Mouse (Mus musculus): ENCODE measurements at regions not wholly inside any gene's neighbourhood (a gene's known extent, or its start where the extent isn't known, plus 50 kb on each side); places are given as distances from the start of the nearest gene placed in this dataset.

GRCm38 (mm10) chr1:194049746-194050351 is 568.2 kb upstream of the Plxna2 start:
- no peak for ATAC-seq (ENCODE audit: insufficient number of reproducible peaks, low FRiP score, low TSS enrichment)

- ATAC-seq (ENCODE audit: insufficient number of reproducible peaks, low FRiP score, low TSS enrichment) = 0 out of 2 replicates have a peak, but pooled peaks have one; percentile 32
Measured at GRCm38 (mm10) chr1:194041393-194042352, 576.3 kb upstream of the Plxna2 start.

- ATAC-seq (ENCODE audit: insufficient number of reproducible peaks, low FRiP score, low TSS enrichment) = no peak
Measured at GRCm38 (mm10) chr1:194038711-194039110, 579.3 kb upstream of the Plxna2 start.

DNA sequence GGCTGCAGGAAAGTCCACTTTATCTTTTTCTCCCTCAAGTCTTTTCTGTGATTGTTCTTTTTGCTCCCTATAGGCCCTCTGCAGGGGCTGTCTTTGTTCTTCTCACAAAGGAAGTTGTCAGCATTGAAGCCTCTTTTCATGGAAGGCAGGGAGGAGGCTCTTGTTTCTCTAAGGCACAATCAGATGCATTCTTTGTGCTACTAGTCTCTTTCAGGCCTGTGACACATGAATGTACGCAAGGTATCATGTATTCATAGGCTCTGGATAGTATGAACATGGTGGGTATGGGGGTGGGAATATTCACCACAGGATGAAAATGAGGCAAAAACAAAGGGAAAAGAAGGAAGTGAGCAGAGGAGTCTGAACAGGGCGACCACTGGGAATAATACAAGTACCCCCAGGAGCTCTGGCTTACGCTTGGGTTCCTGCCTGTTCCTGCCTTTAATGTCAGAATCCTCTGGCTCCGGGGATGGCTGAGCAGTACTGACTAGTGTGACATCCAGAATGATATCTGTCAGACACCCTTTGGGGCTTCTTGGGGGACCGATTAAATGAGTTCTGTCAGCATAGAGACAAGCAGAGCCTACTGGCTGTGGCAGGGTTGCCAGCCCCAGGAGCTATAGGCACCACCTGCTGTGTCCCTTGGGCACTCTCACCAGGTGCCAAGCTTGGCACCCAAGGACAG is 583.7 kb upstream of the Plxna2 start:
- no peak for ATAC-seq (ENCODE audit: insufficient number of reproducible peaks, low FRiP score, low TSS enrichment)

DNA sequence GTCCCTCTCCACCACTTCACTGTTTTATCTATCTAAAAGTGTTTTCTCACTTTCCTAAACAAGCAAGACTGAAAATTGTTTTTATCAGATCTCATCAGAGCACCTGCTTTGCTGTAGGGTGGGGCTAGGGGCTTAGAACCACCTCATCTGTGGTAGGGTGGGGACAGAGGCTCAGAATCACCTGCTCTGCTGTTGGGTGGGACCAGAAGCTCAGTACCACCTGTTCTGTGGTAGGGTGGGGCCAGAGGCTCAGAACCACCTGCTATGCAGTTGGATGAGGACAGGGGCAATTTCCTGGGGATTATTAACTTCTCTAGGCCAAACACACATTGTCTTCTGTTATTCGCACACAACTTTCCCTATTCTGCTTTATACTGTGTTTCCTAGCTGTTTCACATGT is 585.4 kb upstream of the Plxna2 start:
- no peak for ATAC-seq (ENCODE audit: insufficient number of reproducible peaks, low FRiP score, low TSS enrichment)

DNA sequence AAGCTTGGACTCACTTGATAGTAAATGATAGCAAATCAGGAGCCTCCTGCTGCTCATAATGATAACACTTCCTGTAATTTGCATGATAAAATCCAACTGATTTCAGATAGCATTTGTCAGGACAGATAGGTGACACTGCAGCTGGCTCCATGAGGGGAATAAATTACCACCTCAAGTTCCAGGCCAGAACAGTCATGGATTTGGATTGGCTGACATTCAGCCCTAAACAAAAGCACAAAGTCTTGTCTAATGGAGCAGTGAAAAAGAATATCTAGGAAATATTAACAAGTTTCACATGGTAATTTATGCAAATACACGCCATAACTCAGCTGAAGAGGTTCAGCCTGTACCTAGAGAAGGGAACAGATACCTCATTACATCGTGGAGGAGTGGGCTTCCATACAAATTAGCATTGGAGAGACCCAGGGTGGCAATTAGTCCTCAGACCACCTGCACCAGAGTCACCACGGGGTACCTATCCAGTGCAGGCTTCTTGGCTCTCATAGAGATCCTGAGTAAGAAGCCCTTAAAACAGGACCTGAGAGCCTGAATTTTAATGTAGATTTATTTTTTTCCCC is 587.3 kb upstream of the Plxna2 start:
- ATAC-seq (ENCODE audit: insufficient number of reproducible peaks, low FRiP score, low TSS enrichment) = no peak

DNA sequence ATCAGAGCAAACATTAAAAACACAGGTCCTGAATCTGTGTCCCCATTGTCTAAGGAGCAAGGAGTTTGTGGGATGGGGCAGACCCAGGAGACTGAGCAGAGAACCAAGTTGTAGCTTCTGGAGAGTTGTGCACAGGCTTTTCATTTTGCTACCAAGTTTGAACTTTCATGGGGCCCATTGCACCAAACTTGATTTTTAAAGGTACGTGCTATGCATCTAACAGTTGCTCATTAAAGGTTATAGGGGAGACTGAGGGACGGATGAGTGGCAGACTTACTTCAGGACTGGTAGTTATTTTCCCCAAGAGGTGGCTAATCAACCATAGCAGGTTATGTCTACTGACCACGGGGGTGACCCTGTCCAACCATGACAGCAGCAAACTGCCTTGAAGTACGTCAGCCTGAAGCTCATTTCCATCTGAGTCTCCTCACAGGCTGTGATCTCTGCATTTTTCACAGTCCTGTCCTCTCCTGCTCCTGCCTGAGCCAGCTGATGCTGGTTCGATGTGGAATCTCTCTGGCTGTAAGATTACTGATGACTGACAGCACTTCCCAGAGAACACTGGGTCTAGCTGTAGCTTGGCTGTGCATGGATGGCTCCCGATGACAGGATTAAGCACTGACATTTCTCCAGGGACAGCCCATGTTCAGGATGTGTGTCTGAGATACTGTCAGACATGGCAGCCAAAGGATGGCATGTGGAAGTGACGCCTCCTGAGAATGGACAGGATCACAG is 590.9 kb upstream of the Plxna2 start:
- 0 out of 2 replicates have a peak, but pooled peaks have one; percentile 13 for ATAC-seq (ENCODE audit: insufficient number of reproducible peaks, low FRiP score, low TSS enrichment)

DNA sequence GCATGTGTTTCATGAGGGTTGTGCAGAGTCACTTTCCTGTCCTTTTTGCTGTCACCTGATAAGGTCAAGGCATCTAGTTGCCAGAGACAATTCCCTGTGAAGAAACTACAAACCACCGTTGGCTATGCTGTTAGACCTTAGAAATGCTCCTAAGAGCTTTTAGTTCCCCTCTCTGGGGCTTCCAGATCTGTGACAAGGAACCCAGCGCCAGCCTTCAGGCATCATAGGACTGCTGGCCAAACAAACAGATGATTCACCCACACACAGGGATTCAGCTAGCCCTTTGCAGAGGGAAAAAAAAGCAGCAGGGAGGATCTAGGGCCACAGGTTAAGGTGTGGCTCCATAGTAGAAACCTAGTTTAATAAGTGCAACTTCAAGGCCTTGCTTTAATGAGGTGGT is 591.8 kb upstream of the Plxna2 start:
- ATAC-seq (ENCODE audit: insufficient number of reproducible peaks, low FRiP score, low TSS enrichment) = no peak

DNA sequence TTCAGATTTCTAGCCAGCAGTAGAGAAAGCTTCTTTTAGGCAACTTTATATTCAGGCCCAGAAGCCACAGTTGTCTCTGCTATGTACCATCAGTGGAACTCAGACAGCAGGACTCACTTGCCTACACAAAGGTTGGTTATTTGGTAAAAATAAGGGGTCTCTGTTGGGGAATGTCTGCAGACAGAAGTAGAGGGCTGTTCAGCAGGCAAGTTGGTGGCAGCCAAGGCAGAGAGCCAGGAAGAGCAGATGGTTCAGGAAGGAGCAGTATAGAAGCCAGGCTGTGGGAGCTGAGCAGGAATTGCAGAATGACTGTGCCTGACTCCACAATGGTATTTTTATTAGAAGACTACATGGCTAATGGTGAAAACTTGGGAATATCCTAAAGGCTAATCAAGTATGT is 598.7 kb upstream of the Plxna2 start:
- ATAC-seq (ENCODE audit: insufficient number of reproducible peaks, low FRiP score, low TSS enrichment) = peak; percentile 96

GRCm38 (mm10) chr1:193992226-193992625 is 622.1 kb upstream of the Camk1g start:
- ATAC-seq (ENCODE audit: insufficient number of reproducible peaks, low FRiP score, low TSS enrichment) = no peak

DNA sequence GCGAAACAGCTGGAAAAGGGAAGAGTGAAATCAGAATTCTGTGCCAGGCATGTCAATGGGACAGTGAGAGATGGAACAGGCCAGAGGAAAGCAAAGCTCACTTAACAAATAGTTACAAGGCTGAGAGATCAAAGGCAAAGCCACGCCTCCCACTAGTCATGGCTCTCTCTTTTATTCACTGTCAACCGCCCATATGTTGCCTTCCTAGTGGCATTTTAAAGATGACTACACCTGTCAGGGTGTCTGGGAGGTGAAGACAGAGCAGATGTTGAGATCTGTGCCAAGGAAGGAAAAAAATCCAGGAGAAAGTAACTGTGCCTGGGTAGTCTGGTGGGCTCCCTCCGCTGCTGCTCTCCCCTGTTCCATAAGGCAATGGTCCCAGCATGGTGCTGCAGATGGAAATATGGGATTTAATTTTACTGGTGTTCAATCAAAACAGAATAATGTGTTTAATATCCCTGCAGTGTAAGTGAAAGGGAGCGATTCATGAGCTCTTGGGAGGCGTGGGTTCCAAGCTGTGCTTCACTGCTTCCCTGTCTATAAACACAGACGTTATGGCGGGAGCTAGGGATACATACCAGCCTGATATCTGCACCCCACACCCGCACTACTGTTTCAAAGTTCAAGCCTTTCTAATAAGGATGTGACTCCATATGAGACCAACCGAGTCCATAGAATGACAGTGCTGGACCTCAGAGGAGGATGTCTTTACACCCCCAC is 620.0 kb upstream of the Camk1g start:
- ATAC-seq (ENCODE audit: insufficient number of reproducible peaks, low FRiP score, low TSS enrichment) = no peak

DNA sequence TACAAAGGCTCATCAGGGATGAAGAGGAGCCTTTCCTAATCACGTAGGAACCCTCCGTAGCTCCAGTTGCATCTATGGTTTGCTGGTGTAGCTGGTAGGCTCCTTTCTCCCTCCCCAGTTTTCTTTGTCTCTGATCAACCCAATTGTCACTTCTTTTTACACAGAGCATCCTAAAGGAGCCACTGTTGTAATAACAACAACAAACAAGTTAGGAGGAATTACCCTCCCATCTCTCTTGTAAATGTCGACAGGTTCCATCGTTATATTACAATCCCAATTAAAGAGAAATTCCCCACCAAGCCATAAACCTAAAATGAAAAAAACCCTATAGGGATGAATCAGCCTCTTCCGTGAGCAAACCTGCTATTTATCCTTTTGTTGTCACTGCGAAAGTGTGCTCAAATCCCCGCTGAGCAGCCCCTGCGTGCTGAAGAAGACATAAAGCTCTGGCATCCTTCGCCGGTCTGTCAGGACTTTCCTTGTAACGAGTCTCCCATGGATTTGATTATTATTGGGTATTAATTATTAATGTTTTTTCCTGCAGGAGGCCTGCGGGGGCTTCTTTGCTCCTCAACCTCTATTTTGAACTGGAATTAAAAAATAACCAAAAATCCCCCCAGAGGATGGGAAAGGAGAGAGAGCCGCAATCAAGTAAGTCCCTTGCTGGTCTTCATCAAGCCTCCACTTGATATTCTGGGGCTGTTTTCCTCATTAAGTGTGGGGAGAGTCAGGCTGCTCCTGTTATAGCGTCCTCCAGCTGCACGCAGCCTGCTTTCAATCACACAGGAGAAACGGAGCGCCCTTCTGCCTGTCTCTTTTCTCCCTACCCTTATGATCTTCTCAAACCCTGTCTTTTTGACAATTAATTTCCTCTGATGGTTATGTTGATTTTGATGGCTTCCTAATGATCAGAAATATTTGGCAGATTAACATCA is 619.1 kb upstream of the Camk1g start:
- no peak for ATAC-seq (ENCODE audit: insufficient number of reproducible peaks, low FRiP score, low TSS enrichment)

- ATAC-seq (ENCODE audit: insufficient number of reproducible peaks, low FRiP score, low TSS enrichment) = no peak
Measured at GRCm38 (mm10) chr1:193980571-193980970, 610.5 kb upstream of the Camk1g start.

DNA sequence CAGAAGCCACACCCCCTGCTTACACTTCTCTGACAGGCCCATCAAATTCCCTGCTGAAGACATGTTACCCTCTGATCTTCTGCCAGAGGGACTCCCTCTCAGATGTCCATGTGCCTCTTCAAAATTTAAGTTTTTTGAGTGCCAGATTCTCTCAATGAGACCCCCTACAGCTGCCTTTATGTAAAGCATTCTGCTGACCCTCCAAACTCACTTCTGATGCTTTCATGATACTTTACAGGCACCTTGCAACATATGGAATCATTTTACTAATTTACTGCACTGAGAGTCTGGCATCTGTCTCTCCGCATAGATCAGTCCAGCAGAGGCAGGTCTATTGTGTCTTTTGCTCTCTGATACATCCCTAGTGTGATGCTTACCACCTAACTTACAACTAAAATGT is 601.4 kb upstream of the Camk1g start:
- ATAC-seq (ENCODE audit: insufficient number of reproducible peaks, low FRiP score, low TSS enrichment) = no peak

GRCm38 (mm10) chr1:193969264-193969908 is 599.3 kb upstream of the Camk1g start:
- ATAC-seq (ENCODE audit: insufficient number of reproducible peaks, low FRiP score, low TSS enrichment) = no peak

DNA sequence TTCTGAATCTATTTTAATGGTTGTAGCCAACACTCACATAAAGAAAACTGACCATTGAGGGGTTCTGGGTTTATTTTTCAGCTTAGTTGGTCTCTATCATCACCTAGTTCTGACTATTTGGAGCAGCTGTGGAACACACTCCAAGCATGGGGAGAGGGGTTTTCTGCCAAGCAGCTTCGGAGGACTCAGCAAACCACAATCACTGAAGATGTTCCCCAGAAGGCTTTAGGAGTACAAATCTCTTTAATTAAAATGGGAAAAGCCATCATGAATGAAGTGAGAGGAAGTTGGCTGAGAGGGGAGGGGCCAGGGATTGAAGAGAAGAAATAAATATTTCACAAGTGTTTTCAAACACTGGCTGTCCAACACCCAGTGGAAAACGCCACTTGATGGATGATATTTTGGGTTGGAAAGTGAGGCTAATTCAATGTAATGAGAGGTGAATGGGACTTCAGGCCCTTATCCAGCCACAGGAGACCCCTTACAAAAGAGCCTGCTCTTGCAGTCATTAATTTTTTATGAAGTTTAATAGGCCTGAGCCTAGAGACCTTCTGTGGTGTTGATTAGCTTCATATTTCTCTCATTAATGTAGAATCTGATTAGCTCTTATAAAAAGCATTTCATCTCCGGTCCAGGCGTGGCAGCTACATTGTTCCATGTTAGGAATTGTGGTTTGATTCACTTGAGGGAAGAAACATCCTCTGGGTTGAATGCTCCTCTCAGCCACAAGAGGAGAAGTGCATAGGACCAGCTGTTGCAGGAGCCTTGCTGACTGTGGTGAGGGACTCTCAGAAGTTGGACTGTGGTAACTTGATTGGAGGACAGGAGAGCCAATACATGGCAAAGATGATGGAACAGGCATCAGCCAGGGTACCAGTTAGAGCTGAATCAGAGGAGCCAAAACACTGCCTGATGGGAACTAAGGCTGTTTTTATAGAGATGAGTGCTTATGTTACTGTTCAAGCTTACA is 598.1 kb upstream of the Camk1g start:
- no peak for ATAC-seq (ENCODE audit: insufficient number of reproducible peaks, low FRiP score, low TSS enrichment)
